Mouse (Mus musculus) neural tube, embryonic 13.5 days (tissue): ENCODE measurements at regions not wholly inside any gene's neighbourhood (a gene's known extent, or its start where the extent isn't known, plus 50 kb on each side); places are given as distances from the start of the nearest gene placed in this dataset.
"Not testable (repeated sequence)": the region's sequence is repeated elsewhere in the genome, so short reads cannot be mapped to it uniquely, and the experiment has no call there.

Source experiments
- ATAC-seq: fragments of 200-750 bp; cut with Nextera tagmentation; 2 replicates; pipeline ENCODE4 v1.8.0; 2017; ENCODE audit warnings: low read depth, mild to moderate bottlenecking, moderate TSS enrichment, moderate library complexity
- H3K27ac ChIP-seq: fragments of 300-500 bp; sonication (generic); replicated peaks from 2 replicates; pipeline ENCODE4 v1.5.1; 2015; ENCODE audit warnings: moderate library complexity, mild to moderate bottlenecking, inconsistent platforms
- H3K27me3 ChIP-seq: fragments of 300-500 bp; sonication (generic); 2 replicates; pipeline ENCODE4 v1.6.1; 2015; ENCODE audit warnings: mild to moderate bottlenecking, inconsistent platforms
- H3K36me3 ChIP-seq: fragments of 300-500 bp; sonication (generic); 2 replicates; pipeline ENCODE4 v1.6.1; 2015; ENCODE audit warnings: mild to moderate bottlenecking, inconsistent platforms
- H3K4me1 ChIP-seq: fragments of 300-500 bp; sonication (generic); replicated peaks from 2 replicates; pipeline ENCODE4 v1.6.1; 2015; ENCODE audit warnings: inconsistent platforms
- H3K4me2 ChIP-seq: fragments of 300-500 bp; sonication (generic); 2 replicates; pipeline ENCODE4 v1.6.1; 2015; ENCODE audit warnings: inconsistent platforms, mild to moderate bottlenecking, moderate library complexity
- H3K4me3 ChIP-seq: fragments of 300-500 bp; sonication (generic); 2 replicates; pipeline ENCODE4 v1.5.1; 2015; ENCODE audit warnings: mild to moderate bottlenecking, inconsistent platforms
- H3K9ac ChIP-seq: fragments of 300-500 bp; sonication (generic); 2 replicates; pipeline ENCODE4 v1.6.1; 2015; ENCODE audit warnings: moderate library complexity, mild to moderate bottlenecking, inconsistent platforms
- H3K9me3 ChIP-seq: fragments of 300-500 bp; sonication (generic); 2 replicates; pipeline ENCODE4 v1.6.1; 2016; ENCODE audit warnings: inconsistent platforms
- WGBS: fragments of 180-500 bp; shearing (Covaris S2); methylation state at CpG from one replicate; pipeline ENCODE4 v1.1.7; 2015; 5-methylcytosine and 5-hydroxymethylcytosine counted together

DNA sequence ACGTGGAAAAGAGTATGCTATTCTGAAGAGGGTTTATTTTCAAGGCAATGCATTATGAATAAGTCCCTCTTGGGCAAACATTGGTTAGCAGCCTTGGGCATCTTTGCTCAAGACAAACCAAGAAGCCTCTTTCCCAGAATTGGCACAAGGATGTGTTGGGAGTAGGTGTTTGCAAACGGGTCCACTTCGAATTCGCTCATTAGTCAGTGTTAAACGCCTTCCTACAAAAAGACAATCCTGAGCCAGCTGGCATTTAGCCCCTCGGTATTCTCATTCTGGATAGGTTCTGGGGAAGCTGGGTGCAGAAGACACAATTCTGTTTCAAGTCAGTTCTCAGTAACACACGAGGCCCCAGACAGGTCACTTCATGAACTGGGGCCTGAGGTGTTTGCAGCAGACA, 87.7 kb upstream of the Gmds start:
- Histone ChIP-seq H3K27ac (no peak overlapping the region), H3K4me2 (no peak overlapping the region), H3K4me3 (no peak overlapping the region), H3K9me3 (no peaks in the 10 kb centered on the region), H3K27me3 (no peaks in the 10 kb centered on the region), H3K36me3 (no peaks in the 10 kb centered on the region), H3K9ac (no peak overlapping the region), H3K4me1 (no peaks in the 10 kb centered on the region)
- WGBS, result 79% methylated on average over 7 of the region's 7 CpGs
- ATAC-seq, result no peak

DNA sequence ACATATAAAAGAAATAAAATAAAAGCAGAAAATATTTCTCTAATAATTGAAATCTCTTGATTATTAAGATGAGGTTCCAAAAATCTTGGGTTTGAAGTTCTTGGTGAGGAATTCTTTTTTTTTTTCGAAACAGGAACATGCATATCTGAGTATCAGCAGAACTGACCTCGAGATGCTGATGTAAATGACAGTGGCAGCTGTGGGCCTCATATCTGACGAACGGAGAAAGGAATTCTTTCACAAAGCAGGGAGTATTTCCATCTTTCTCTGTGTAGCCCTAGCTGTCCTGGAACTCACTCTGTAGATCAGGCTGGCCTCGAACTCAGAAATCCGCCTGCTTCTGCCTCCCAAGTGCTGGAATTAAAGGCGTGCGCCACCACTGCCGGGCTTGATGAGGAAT, 86.0 kb upstream of the Gmds start:
- not testable (repeated sequence) for H3K4me2 ChIP-seq, H3K4me3 ChIP-seq, H3K9ac ChIP-seq, ATAC-seq, H3K4me1 ChIP-seq, H3K36me3 ChIP-seq, H3K27ac ChIP-seq, H3K9me3 ChIP-seq, H3K27me3 ChIP-seq
- WGBS, result 90% methylated on average over 9 of the region's 9 CpGs

DNA sequence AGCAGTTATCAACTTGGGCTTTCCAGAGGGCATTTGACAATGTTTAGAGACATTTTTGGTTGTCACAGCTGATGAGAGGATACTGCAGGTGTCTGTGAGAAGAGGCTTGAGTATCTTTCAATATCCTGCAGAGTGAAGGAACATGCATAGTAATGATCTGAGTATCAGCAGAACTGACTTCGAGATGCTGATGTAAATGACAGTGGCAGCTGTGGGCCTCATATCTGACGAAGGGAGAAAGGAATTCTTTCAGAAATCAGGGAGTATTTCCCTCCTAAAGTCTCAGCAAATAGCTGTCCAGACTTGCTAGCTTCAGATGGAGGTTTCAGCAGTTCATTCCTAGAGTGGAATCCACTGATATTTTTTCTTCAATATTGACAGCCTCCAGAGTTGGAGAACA, 83.9 kb upstream of the Gmds start:
- Histone ChIP-seq H3K4me1 (no peaks in the 10 kb centered on the region), H3K9me3 (no peaks in the 10 kb centered on the region), H3K4me3 (no peak overlapping the region), H3K36me3 (no peaks in the 10 kb centered on the region), H3K27me3 (no peaks in the 10 kb centered on the region), H3K27ac (no peak overlapping the region), H3K9ac (no peak overlapping the region), H3K4me2 (no peak overlapping the region)
- 68% methylated on average over 2 of the region's 2 CpGs for WGBS
- no peak for ATAC-seq

DNA sequence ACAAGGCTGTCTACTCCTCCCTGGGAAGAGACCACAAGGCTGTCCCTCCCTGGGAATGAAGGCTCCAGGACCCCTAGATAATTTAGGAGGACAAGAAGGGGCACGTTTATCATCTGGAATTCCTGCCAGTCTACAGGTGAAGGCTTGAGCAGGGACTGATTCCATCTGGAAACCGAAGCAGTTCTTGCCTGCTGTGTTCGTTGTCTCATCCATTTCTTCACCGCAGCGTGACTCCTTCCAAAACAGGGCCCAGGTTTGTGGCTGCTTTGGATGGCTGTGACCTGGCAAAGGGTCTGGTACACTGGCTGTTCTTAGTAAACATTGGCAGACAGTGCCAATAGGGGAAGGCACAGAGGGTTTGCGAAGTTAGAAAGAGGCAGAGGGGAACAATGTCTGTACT, 80.8 kb upstream of the Gmds start:
- 82% methylated on average over 6 of the region's 6 CpGs for WGBS
- Histone ChIP-seq H3K9me3 (no peaks in the 10 kb centered on the region), H3K27me3 (no peaks in the 10 kb centered on the region), H3K9ac (no peak overlapping the region), H3K4me3 (no peak overlapping the region), H3K27ac (no peak overlapping the region), H3K36me3 (no peaks in the 10 kb centered on the region), H3K4me2 (no peak overlapping the region), H3K4me1 (no peaks in the 10 kb centered on the region)
- no peak for ATAC-seq

DNA sequence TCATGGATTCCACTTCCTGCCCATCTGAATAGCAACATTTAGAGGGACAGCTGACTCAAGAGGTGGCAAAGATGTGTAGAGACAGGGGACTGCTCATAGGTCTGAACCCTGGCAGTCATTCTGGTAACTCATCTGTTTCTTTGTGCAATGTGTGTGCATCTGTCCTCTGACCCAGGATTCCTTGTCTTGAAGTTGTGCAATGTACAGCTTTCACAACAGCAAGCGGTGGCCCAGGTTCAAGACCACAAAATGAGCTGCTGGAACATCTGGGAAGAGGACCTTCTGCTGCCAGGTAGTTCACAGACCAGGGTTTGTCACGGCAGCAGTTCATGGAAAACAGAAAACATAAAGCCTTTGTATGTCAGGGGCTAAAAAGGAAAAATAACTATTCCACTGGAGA, 80.1 kb upstream of the Gmds start:
- Histone ChIP-seq H3K9me3 (no peaks in the 10 kb centered on the region), H3K27ac (no peak overlapping the region), H3K36me3 (no peaks in the 10 kb centered on the region), H3K9ac (no peak overlapping the region), H3K4me3 (no peak overlapping the region), H3K4me1 (no peaks in the 10 kb centered on the region), H3K27me3 (no peaks in the 10 kb centered on the region), H3K4me2 (no peak overlapping the region)
- no peak for ATAC-seq
- 85% methylated on average over 2 of the region's 2 CpGs for WGBS

DNA sequence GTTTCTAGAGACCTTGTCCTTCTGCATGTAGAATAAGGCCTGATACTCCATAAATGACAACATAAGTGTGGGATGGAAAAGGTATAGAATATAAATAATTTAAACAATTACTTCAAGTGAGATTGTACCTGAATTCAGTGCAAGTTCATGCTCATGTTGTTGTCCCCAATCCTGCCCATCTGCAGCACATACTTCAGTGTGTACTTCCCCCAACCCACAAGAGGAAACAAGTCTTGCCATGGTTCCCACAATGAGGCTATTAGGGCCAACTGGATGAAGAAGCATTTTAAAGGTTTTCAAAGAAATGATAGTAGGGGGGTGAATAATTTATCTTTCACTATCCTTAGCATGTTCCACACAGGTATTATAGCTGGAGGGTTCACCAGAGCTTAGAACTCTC, 79.4 kb upstream of the Gmds start:
- no peak for ATAC-seq

DNA sequence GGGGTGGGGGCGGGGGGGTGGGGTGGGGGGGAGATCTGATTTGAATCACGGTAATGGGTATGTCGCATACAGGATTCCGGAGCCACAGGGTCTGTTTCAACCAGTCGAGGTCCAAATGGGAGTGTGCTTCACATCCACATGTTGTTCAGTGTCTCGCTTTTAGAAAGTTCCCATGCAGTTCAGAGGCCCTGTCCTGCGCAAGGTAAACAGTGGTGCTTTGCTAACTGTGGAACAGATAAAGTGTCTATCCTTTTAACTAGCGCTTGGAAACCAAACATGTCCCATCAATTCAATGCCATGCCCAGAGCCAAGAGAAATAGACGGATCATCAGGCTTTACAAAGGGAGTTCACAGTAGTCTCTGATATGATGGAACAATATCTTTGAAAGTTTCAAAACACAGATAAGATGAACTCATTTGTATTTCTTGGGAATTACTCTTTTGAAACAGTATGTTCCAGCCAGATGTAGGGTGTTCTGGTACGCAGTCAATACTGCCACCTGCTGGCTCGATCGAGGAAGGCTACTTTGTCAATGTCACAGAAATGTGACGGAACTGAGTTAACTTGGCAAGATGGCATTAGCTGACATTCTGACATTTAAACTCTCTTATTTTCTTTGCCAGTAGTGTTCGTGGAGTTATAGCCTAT, 72.9 kb upstream of the Gmds start:
- no peak overlapping the region for H3K27ac ChIP-seq
- ATAC-seq, result no peak
- no peaks in the 10 kb centered on the region for H3K9me3 ChIP-seq
- no peaks in the 10 kb centered on the region for H3K27me3 ChIP-seq
- no peaks in the 10 kb centered on the region for H3K4me1 ChIP-seq
- no peak overlapping the region for H3K9ac ChIP-seq
- 53% methylated on average over 14 of the region's 14 CpGs for WGBS
- no peaks in the 10 kb centered on the region for H3K36me3 ChIP-seq
- no peak overlapping the region for H3K4me2 ChIP-seq
- no peak overlapping the region for H3K4me3 ChIP-seq

More for the DNA sequence above, 79.4 kb upstream of the Gmds start:
- Histone ChIP-seq H3K36me3 (no peaks in the 10 kb centered on the region), H3K27me3 (no peaks in the 10 kb centered on the region), H3K27ac (no peak overlapping the region), H3K4me3 (no peak overlapping the region), H3K4me2 (no peak overlapping the region), H3K4me1 (no peaks in the 10 kb centered on the region), H3K9me3 (no peaks in the 10 kb centered on the region), H3K9ac (no peak overlapping the region)

DNA sequence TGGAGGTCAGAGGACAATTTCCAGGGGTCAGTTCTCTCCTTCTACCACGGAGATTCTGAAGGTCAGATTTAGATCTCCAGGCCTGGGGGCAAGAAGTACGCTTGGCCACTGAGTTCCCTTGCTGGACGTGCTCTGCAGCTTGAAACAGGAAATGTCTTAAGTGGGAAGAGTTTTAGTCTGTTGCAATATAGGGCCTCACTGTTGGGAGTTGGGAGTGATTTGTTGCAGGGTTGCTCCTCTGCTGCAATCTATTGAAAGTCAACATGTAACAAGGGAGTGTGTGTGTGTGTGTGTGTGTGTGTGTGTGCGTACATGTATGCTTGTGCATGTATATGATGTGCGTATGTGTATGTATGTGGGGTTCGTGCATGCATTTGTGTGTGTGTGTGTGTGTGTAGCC, 71.5 kb upstream of the Gmds start:
- Histone ChIP-seq H3K36me3 (no peaks in the 10 kb centered on the region), H3K9me3 (no peaks in the 10 kb centered on the region), H3K4me3 (no peak overlapping the region), H3K27me3 (no peaks in the 10 kb centered on the region), H3K9ac (no peak overlapping the region), H3K4me2 (no peak overlapping the region), H3K4me1 (no peaks in the 10 kb centered on the region), H3K27ac (no peak overlapping the region)
- 77% methylated on average over 6 of the region's 6 CpGs for WGBS
- ATAC-seq, result no peak

DNA sequence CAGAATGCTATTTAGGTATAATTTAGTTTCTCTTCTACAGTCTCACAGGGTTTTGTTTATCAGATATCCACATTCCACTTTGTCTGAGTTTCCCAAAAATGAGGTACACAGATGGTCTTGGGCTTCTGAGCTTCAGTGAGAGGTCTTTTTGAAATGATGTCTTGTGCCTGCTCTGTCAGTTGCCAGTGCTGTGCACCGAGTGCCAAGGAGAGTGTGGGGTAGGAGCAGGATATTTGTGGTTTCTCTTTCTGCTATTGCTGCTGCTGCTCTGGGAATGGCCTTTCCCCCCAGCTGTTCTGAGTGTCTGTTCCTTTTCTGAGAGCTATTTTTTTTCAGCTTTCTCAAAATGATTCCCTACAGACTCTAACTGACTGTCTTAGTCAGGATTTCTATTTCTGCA, 60.1 kb upstream of the Gmds start:
- 73% methylated on average over 1 of the region's 1 CpGs for WGBS
- Histone ChIP-seq H3K36me3 (no peaks in the 10 kb centered on the region), H3K27me3 (no peaks in the 10 kb centered on the region), H3K9ac (no peak overlapping the region), H3K27ac (no peak overlapping the region), H3K4me2 (no peak overlapping the region), H3K9me3 (no peaks in the 10 kb centered on the region), H3K4me3 (no peak overlapping the region), H3K4me1 (no peaks in the 10 kb centered on the region)
- ATAC-seq, result no peak
